Mouse (Mus musculus) CH12.LX (cell line): ENCODE measurements around the gene Ccdc105. TPM values are rescaled to one million over a fixed set of nuclear protein-coding genes. Genes with fewer than 3 reads are reported as not detected.

ENCODE experiments used
- DNase-seq: peaks from one replicate; pipeline ENCODE4 v3.0.0-alpha.2; 2013; ENCODE audit errors: extremely low read depth
- H3K27ac ChIP-seq: 2 replicates; pipeline ENCODE4 v1.5.1; 2012; ENCODE audit warnings: low read depth, mild to moderate bottlenecking, control low read depth, moderate library complexity; ENCODE audit not compliant: insufficient read depth
- H3K27me3 ChIP-seq: replicated peaks from 2 replicates; pipeline ENCODE3; 2012; ENCODE audit warnings: inconsistent platforms
- H3K36me3 ChIP-seq, 2 experiments: replicated peaks in 1 of 2; 2 replicates each; pipeline versions ENCODE3 to v1.6.1; 2012; ENCODE audit warnings: inconsistent platforms in 1 of 2, low read length in 1 of 2, mild to moderate bottlenecking in 1 of 2, mixed read lengths in 1 of 2, moderate library complexity in 1 of 2; ENCODE audit not compliant: control insufficient read depth in 1 of 2, insufficient read depth in 1 of 2
- H3K4me1 ChIP-seq, 2 experiments: 2 replicates each; pipeline ENCODE4 v1.6.1; 2012; ENCODE audit warnings: inconsistent platforms in 1 of 2, moderate library complexity in 1 of 2; ENCODE audit not compliant: insufficient read depth in 2 of 2, control insufficient read depth in 1 of 2
- H3K4me2 ChIP-seq: 2 replicates; pipeline ENCODE4 v1.6.1; 2012; ENCODE audit warnings: low read depth, mild to moderate bottlenecking, control low read depth; ENCODE audit not compliant: poor library complexity, insufficient read depth, severe bottlenecking
- H3K4me3 ChIP-seq, 3 experiments: fragments of 150-350 bp in 1 of 3; sonication (generic) in 1 of 3; replicated peaks in 1 of 3; 2 replicates each; pipeline versions ENCODE3 to v1.5.1; 2011 to 2012; ENCODE audit warnings: low read depth in 2 of 3, low read length in 2 of 3, mild to moderate bottlenecking in 2 of 3, moderate library complexity in 2 of 3, control low read depth in 1 of 3, improper control_type of control experiment in 1 of 3, inconsistent platforms in 1 of 3, mixed read lengths in 1 of 3; ENCODE audit not compliant: poor library complexity in 1 of 3
- H3K79me2 ChIP-seq: replicated peaks from 2 replicates; pipeline ENCODE4 v1.6.1; 2012; ENCODE audit warnings: mild to moderate bottlenecking, moderate library complexity; ENCODE audit not compliant: control insufficient read depth, poor library complexity, insufficient read depth, severe bottlenecking; ENCODE audit errors: extremely low read depth
- H3K9ac ChIP-seq: 2 replicates; pipeline ENCODE4 v1.6.1; 2012; ENCODE audit warnings: low read depth, mild to moderate bottlenecking, control low read depth, moderate library complexity; ENCODE audit not compliant: insufficient read depth
- H3K9me3 ChIP-seq: replicated peaks from 2 replicates; pipeline ENCODE3; 2012; ENCODE audit warnings: low read length, inconsistent platforms, mixed read lengths
- BHLHE40 ChIP-seq: IDR thresholded peaks from 2 replicates; pipeline ENCODE4 v1.6.1; 2011; ENCODE audit warnings: mild to moderate bottlenecking, low read depth, low read length, improper control_type of control experiment
- CHD1 ChIP-seq: IDR thresholded peaks from 2 replicates; pipeline ENCODE4 v1.6.1; 2012; ENCODE audit warnings: low read depth, low read length, improper control_type of control experiment, inconsistent platforms
- CHD2 ChIP-seq: IDR thresholded peaks from 2 replicates; pipeline ENCODE4 v1.6.1; 2011; ENCODE audit warnings: low read length, improper control_type of control experiment
- CTCF ChIP-seq, 2 experiments: IDR thresholded peaks in 1 of 2; conservative IDR thresholded peaks in 1 of 2; 2 replicates each; pipeline ENCODE4 v1.5.1; 2011 to 2012; ENCODE audit warnings: low read depth in 2 of 2, low read length in 2 of 2, improper control_type of control experiment in 1 of 2, inconsistent platforms in 1 of 2, mild to moderate bottlenecking in 1 of 2, moderate library complexity in 1 of 2
- E2F4 ChIP-seq: IDR thresholded peaks from 2 replicates; pipeline ENCODE4 v1.6.1; 2011; ENCODE audit warnings: low read depth, low read length, improper control_type of control experiment; ENCODE audit not compliant: insufficient replicate concordance
- ELF1 ChIP-seq: IDR thresholded peaks from 2 replicates; pipeline ENCODE4 v1.6.1; 2014; ENCODE audit warnings: low read depth, mild to moderate bottlenecking, inconsistent platforms, low read length, improper control_type of control experiment
- EP300 ChIP-seq: IDR thresholded peaks from 2 replicates; pipeline ENCODE4 v1.6.1; 2011; ENCODE audit warnings: low read length, improper control_type of control experiment
- ETS1 ChIP-seq: conservative IDR thresholded peaks from 2 replicates; pipeline ENCODE4 v1.6.1; 2012; ENCODE audit warnings: low read depth, mild to moderate bottlenecking, inconsistent platforms, low read length, improper control_type of control experiment, moderate library complexity
- GABPA ChIP-seq: IDR thresholded peaks from 2 replicates; pipeline ENCODE4 v1.6.1; 2012; ENCODE audit warnings: low read depth, low read length, improper control_type of control experiment, inconsistent platforms; ENCODE audit not compliant: insufficient replicate concordance
- HCFC1 ChIP-seq: IDR thresholded peaks from 2 replicates; pipeline ENCODE4 v1.6.1; 2012; ENCODE audit warnings: low read depth, mild to moderate bottlenecking, inconsistent platforms, low read length, improper control_type of control experiment
- IRF4 ChIP-seq: IDR thresholded peaks from 2 replicates; pipeline ENCODE4 v1.6.1; 2014; ENCODE audit warnings: low read depth, mild to moderate bottlenecking, inconsistent platforms, low read length, improper control_type of control experiment
- JUN ChIP-seq: IDR thresholded peaks from 2 replicates; pipeline ENCODE4 v1.6.1; 2011; ENCODE audit warnings: low read depth, mild to moderate bottlenecking, low read length, improper control_type of control experiment, moderate library complexity; ENCODE audit not compliant: insufficient read depth
- JUND ChIP-seq: conservative IDR thresholded peaks from 2 replicates; pipeline ENCODE4 v1.6.1; 2011; ENCODE audit warnings: low read depth, low read length, improper control_type of control experiment
- MAX ChIP-seq: IDR thresholded peaks from 2 replicates; pipeline ENCODE4 v1.6.1; 2011; ENCODE audit warnings: low read length, improper control_type of control experiment
- MAZ ChIP-seq: IDR thresholded peaks from 2 replicates; pipeline ENCODE4 v1.6.1; 2012; ENCODE audit warnings: low read depth, mild to moderate bottlenecking, inconsistent platforms, low read length, improper control_type of control experiment, moderate library complexity
- MEF2A ChIP-seq: IDR thresholded peaks from 2 replicates; pipeline ENCODE4 v1.6.1; 2014; ENCODE audit warnings: low read depth, mild to moderate bottlenecking, inconsistent platforms, low read length, improper control_type of control experiment, borderline replicate concordance
- MXI1 ChIP-seq: IDR thresholded peaks from 2 replicates; pipeline ENCODE4 v1.6.1; 2011; ENCODE audit warnings: mild to moderate bottlenecking, low read depth, low read length, improper control_type of control experiment
- MYC ChIP-seq: IDR thresholded peaks from 2 replicates; pipeline ENCODE4 v1.6.1; 2011; ENCODE audit warnings: low read depth, mild to moderate bottlenecking, improper control_type of control experiment, low read length
- NELFE ChIP-seq: IDR thresholded peaks from 2 replicates; pipeline ENCODE4 v1.6.1; 2011; ENCODE audit warnings: low read depth, low read length, improper control_type of control experiment
- NRF1 ChIP-seq: IDR thresholded peaks from 2 replicates; pipeline ENCODE4 v1.6.1; 2014; ENCODE audit warnings: low read depth, mild to moderate bottlenecking, inconsistent platforms, low read length, improper control_type of control experiment, moderate library complexity
- PAX5 ChIP-seq: IDR thresholded peaks from 2 replicates; pipeline ENCODE4 v1.6.1; 2012; ENCODE audit warnings: low read length, inconsistent platforms, mixed read lengths
- POLR2A ChIP-seq: IDR thresholded peaks from 2 replicates; pipeline ENCODE4 v1.6.1; 2011; ENCODE audit warnings: low read depth, mild to moderate bottlenecking, improper control_type of control experiment, low read length
- POLR2AphosphoS2 ChIP-seq: IDR thresholded peaks from 2 replicates; pipeline ENCODE4 v1.6.1; 2011; ENCODE audit warnings: low read depth, low read length, improper control_type of control experiment
- RAD21 ChIP-seq: IDR thresholded peaks from 2 replicates; pipeline ENCODE4 v1.6.1; 2011; ENCODE audit warnings: low read depth, mild to moderate bottlenecking, low read length, improper control_type of control experiment, moderate library complexity
- RCOR1 ChIP-seq: conservative IDR thresholded peaks from 2 replicates; pipeline ENCODE4 v1.6.1; 2012; ENCODE audit warnings: low read depth, mild to moderate bottlenecking, inconsistent platforms, low read length, improper control_type of control experiment
- SIN3A ChIP-seq: IDR thresholded peaks from 2 replicates; pipeline ENCODE4 v1.6.1; 2012; ENCODE audit warnings: low read length, improper control_type of control experiment, inconsistent platforms
- SMC3 ChIP-seq: IDR thresholded peaks from 2 replicates; pipeline ENCODE4 v1.6.1; 2011; ENCODE audit warnings: low read depth, low read length, improper control_type of control experiment
- TCF12 ChIP-seq: IDR thresholded peaks from 2 replicates; pipeline ENCODE4 v1.6.1; 2014; ENCODE audit warnings: low read depth, mild to moderate bottlenecking, inconsistent platforms, low read length, improper control_type of control experiment
- UBTF ChIP-seq: IDR thresholded peaks from 2 replicates; pipeline ENCODE4 v1.6.1; 2012; ENCODE audit warnings: low read depth, mild to moderate bottlenecking, inconsistent platforms, low read length, improper control_type of control experiment, moderate library complexity
- USF2 ChIP-seq: conservative IDR thresholded peaks from 2 replicates; pipeline ENCODE4 v1.6.1; 2011; ENCODE audit warnings: low read depth, low read length, improper control_type of control experiment
- ZC3H11A ChIP-seq: IDR thresholded peaks from 2 replicates; pipeline ENCODE4 v1.6.1; 2012; ENCODE audit warnings: low read depth, mild to moderate bottlenecking, inconsistent platforms, low read length, improper control_type of control experiment
- ZKSCAN1 ChIP-seq: IDR thresholded peaks from 2 replicates; pipeline ENCODE4 v1.6.1; 2012; ENCODE audit warnings: low read depth, inconsistent platforms, low read length, improper control_type of control experiment, borderline replicate concordance
- ZMIZ1 ChIP-seq: IDR thresholded peaks from 2 replicates; pipeline ENCODE4 v1.6.1; 2012; ENCODE audit warnings: low read depth, mild to moderate bottlenecking, inconsistent platforms, low read length, improper control_type of control experiment
- dilution Hi-C: fragments of 300-500 bp; cut with MboI; formaldehyde crosslinking; loops from 2 replicates; pipeline ENCODE4 v1.14.3; 2020; ENCODE audit warnings: low sequenced_read_pairs; ENCODE audit not compliant: extremely low pct_unique_long_range_greater_than_20kb, extremely low pct_ligation_motif_present
- in situ Hi-C: fragments of 300-500 bp; cut with MboI; formaldehyde crosslinking; loops from 3 replicates; pipeline ENCODE4 v1.14.3; 2019; ENCODE audit warnings: low sequenced_read_pairs, low pct_ligation_motif_present, low pct_unique_long_range_greater_than_20kb, mixed read lengths
- polyA plus RNA-seq: library from polyadenylated mRNA; unstranded; fragments of >175 nt; gene quantifications from 2 replicates; pipeline ENCODE4 v1.2.1, GENCODE M21; 2012; ENCODE audit warnings: low read depth; ENCODE audit not compliant: insufficient read length
- total RNA-seq, 2 experiments: library from RNA; depleted of rRNA; stranded (reverse); fragments of 300-350 nt in 1 of 2; fragments of >200 nt in 1 of 2; gene quantifications; 2 replicates each; pipeline ENCODE4 v1.2.3; 2012 to 2014

The Ccdc105 gene
- total RNA-seq (2012; rRNA removed) (not detected in 2 replicates), total RNA-seq (2014; rRNA removed) (not detected in 2 replicates), polyA plus RNA-seq (not detected in 2 replicates)

DNA sequence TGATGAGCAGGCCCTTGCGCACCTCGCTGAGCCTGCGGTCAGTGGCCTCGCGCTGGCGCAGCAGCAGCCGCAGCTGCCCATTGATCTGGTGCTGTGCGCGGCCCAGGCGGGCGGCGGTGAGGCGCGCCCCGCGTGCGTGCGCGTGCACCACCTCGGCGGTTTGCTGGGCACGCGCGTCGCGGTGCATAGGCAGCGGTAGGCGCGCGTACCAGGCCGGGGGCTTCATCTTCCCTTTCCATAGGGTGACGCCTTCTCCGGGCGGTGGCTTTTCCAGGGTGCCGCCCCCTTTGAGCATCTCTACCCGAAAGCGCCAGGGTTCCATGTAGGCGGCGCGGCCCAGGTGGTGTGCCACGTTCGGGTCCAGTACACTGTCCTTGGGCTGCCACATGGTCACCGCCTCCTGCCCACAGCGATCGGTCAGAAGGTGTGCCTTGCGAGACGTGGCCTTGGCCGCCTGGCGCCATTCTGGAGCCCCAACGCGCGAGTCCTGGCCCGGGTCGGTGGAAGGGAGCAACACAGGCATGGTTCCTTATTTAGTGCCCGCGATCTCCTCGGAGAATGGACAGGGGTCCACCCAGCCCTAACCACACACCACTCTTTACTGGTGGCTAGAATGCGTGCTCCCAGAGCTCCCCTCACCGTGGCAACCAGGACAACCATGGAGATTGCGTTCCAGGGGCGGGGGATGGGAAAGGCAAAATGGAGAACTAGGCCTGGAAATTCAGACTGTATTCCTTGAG, at the start of gene Ccdc105:
Ccdc105 (minus strand) TSS at position 614 of the 740 bp plus-strand sequence.
- no peak for DNase-seq

DNA sequence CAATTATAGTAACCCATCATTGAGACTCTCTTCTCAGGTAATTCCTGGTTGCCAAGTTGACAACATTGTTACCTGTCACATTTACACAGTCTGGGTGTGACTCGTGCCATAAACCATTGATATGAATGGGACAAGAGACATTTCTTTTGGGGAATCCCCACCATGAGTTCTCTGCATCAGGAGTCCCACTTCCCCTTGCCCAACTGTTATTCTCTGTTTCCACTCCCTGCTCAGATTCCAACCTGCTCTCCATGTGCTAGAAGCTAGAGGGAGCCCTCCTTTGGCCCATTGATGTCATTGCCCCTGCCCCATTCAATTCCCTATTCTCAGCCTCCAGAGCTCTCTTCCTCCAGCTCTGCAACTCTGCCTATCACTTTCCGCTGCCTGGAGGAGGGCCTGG, 48.6 kb upstream of the Ccdc105 start:
- Histone ChIP-seq H3K36me3 (no peaks in the 10 kb centered on the region), H3K27ac (no peak overlapping the region), H3K4me1 (peaks cover 6 to 12% of the 10 kb centered on the region in 2 experiments), H3K9ac (no peak overlapping the region), H3K79me2 (no peaks in the 10 kb centered on the region), H3K9me3 (no peaks in the 10 kb centered on the region), H3K4me2 (no peak overlapping the region; the same call in 1 of the 2 replicates), H3K4me3 (no peak overlapping the region), H3K27me3 (peaks cover 2% of the 10 kb centered on the region)
- dilution Hi-C loops (no loop called here), in situ Hi-C loops (no loop called here)
- DNase-seq: peak; percentile 50
- TF ChIP-seq SIN3A: no peak
- TF ChIP-seq PAX5: no peak
- peak in 1 of 2 experiments; percentile 62; a peak in 2 of 4 replicates for TF ChIP-seq CTCF (conservative IDR thresholded peaks at IDR 0.05 in 1 of 2, IDR thresholded peaks at IDR 0.05 in 1 of 2; ENCODE audit: low read depth in 2 of 2, low read length in 2 of 2)
- no peak for TF ChIP-seq ZKSCAN1
- no peak for TF ChIP-seq MEF2A
- peak; percentile 38 for TF ChIP-seq RAD21
- TF ChIP-seq USF2: no peak
- no peak for TF ChIP-seq CHD2
- TF ChIP-seq UBTF: no peak
- TF ChIP-seq IRF4: 0 out of 2 replicates have a peak, but pooled peaks have one; percentile 44
- TF ChIP-seq ZMIZ1: no peak
- peak; percentile 61; the same call in 1 of the 2 replicates for TF ChIP-seq MYC
- no peak for TF ChIP-seq GABPA
- TF ChIP-seq MAX: peak; percentile 38; the same call in 1 of the 2 replicates
- TF ChIP-seq POLR2A: no peak
- no peak for TF ChIP-seq MXI1
- no peak for TF ChIP-seq ETS1
- no peak for TF ChIP-seq ELF1
- no peak for TF ChIP-seq JUN
- no peak for TF ChIP-seq HCFC1
- TF ChIP-seq CHD1: no peak
- TF ChIP-seq JUND: no peak
- peak; percentile 57; the same call in 1 of the 2 replicates for TF ChIP-seq EP300
- TF ChIP-seq SMC3: peak; percentile 37
- no peak for TF ChIP-seq NELFE
- TF ChIP-seq NRF1: no peak
- no peak for TF ChIP-seq POLR2AphosphoS2
- no peak for TF ChIP-seq RCOR1
- no peak for TF ChIP-seq ZC3H11A
- no peak for TF ChIP-seq TCF12
- TF ChIP-seq BHLHE40: peak; percentile 63

More for the DNA sequence above, at the start of gene Ccdc105:
- Histone ChIP-seq H3K79me2 (no peaks in the 10 kb centered on the region), H3K9ac (no peak within 1 kb of the TSS), H3K27me3 (peaks cover 33% of the 10 kb centered on the region), H3K4me1 (no peaks in the 10 kb centered on the region), H3K9me3 (peaks cover 7% of the 10 kb centered on the region), H3K36me3 (no peaks in the 10 kb centered on the region), H3K4me3 (no peak within 1 kb of the TSS), H3K4me2 (no peak within 1 kb of the TSS), H3K27ac (no peak within 1 kb of the TSS)
- TF ChIP-seq SIN3A: no peak
- no peak for TF ChIP-seq MAZ
- TF ChIP-seq E2F4: no peak
- TF ChIP-seq PAX5: no peak
- in situ Hi-C loops: no loop called here
- dilution Hi-C loops: no loop called here
